Mouse (Mus musculus): ENCODE data around the gene Erich3. TPM values are rescaled to one million over a fixed set of nuclear protein-coding genes. Genes with fewer than 3 reads are reported as not detected.
"Not testable (repeated sequence)": the region's sequence is repeated elsewhere in the genome, so short reads cannot be mapped to it uniquely, and the experiment has no call there.

Erich3 gene
- not detected in 2 replicates for polyA plus RNA-seq (2016; fragmentation: Nextera tagmentation; extraction: Ambion mirVana)

GRCm38 (mm10) chr3:154663545-154663944 is at the start of gene Erich3:
Gene Erich3 (plus strand): TSS chr3:154663859.
- Histone ChIP-seq H3K9ac (no peak within 1 kb of the TSS), H3K4me2 (peak within 1 kb of the TSS; percentile 45), H3K4me3 (no peak within 1 kb of the TSS), H3K4me1 (no peaks in the 10 kb centered on the region), H3K9me3 (replicated peaks) (no peaks in the 10 kb centered on the region), H3K27me3 (replicated peaks) (peaks cover 38% of the 10 kb centered on the region), H3K36me3 (no peaks in the 10 kb centered on the region), H3K27ac (no peak within 1 kb of the TSS)
- WGBS (ENCODE audit: insufficient replicate concordance), result 34% methylated on average over 6 of the region's 7 CpGs
- no peak for ATAC-seq

GRCm38 (mm10) chr3:154614771-154615170 is 48.9 kb upstream of the Erich3 start:
- no peak for ATAC-seq
- WGBS (ENCODE audit: insufficient replicate concordance), result 86% methylated on average over 8 of the region's 8 CpGs
- H3K27ac ChIP-seq, result no peak overlapping the region

GRCm38 (mm10) chr3:154615304-154615703 is 48.4 kb upstream of the Erich3 start:
- H3K27me3 ChIP-seq (replicated peaks), result no peaks in the 10 kb centered on the region
- H3K4me3 ChIP-seq, result no peak overlapping the region
- H3K4me1 ChIP-seq, result no peaks in the 10 kb centered on the region
- H3K36me3 ChIP-seq, result peaks cover 40% of the 10 kb centered on the region
- WGBS (ENCODE audit: insufficient replicate concordance), result 80% methylated on average over 7 of the region's 7 CpGs
- no peak overlapping the region for H3K4me2 ChIP-seq
- no peak overlapping the region for H3K27ac ChIP-seq
- ATAC-seq, result no peak
- H3K9ac ChIP-seq, result no peak overlapping the region
- H3K9me3 ChIP-seq (replicated peaks), result no peaks in the 10 kb centered on the region

More at GRCm38 (mm10) chr3:154614771-154615170, 48.9 kb upstream of the Erich3 start:
- Histone ChIP-seq H3K36me3 (peaks cover 40% of the 10 kb centered on the region), H3K4me3 (no peak overlapping the region), H3K9me3 (replicated peaks) (no peaks in the 10 kb centered on the region), H3K4me1 (no peaks in the 10 kb centered on the region), H3K4me2 (no peak overlapping the region), H3K27me3 (replicated peaks) (no peaks in the 10 kb centered on the region), H3K9ac (no peak overlapping the region)

- Histone ChIP-seq H3K9ac (no peak overlapping the region), H3K4me2 (no peak overlapping the region), H3K27ac (no peak overlapping the region), H3K36me3 (peaks cover 39% of the 10 kb centered on the region), H3K27me3 (replicated peaks) (no peaks in the 10 kb centered on the region), H3K4me1 (no peaks in the 10 kb centered on the region), H3K9me3 (replicated peaks) (no peaks in the 10 kb centered on the region), H3K4me3 (no peak overlapping the region)
- WGBS (ENCODE audit: insufficient replicate concordance), result 81% methylated on average over 4 of the region's 4 CpGs
- 0 out of 2 replicates have a peak, but pooled peaks have one; percentile 22 for ATAC-seq
Measured at GRCm38 (mm10) chr3:154616106-154616505, 47.6 kb upstream of the Erich3 start.

- no peaks in the 10 kb centered on the region for H3K9me3 ChIP-seq (replicated peaks)
- 0 out of 2 replicates have a peak overlapping the region, but pooled peaks have one; percentile 11 for H3K27ac ChIP-seq
- peaks cover 10% of the 10 kb centered on the region for H3K4me1 ChIP-seq
- H3K36me3 ChIP-seq, result peaks cover 7% of the 10 kb centered on the region; the same call in 1 of the 2 replicates
- peak; percentile 92 for ATAC-seq
- H3K4me2 ChIP-seq, result no peak overlapping the region
- H3K27me3 ChIP-seq (replicated peaks), result no peaks in the 10 kb centered on the region
- H3K4me3 ChIP-seq, result no peak overlapping the region
- H3K9ac ChIP-seq, result no peak overlapping the region
Measured at GRCm38 (mm10) chr3:154628284-154628683, 35.4 kb upstream of the Erich3 start.

- not testable (repeated sequence) for H3K9ac ChIP-seq; ATAC-seq; H3K4me2 ChIP-seq; H3K27me3 ChIP-seq (replicated peaks); H3K9me3 ChIP-seq (replicated peaks); H3K4me3 ChIP-seq; H3K36me3 ChIP-seq; H3K27ac ChIP-seq
- WGBS (ENCODE audit: insufficient replicate concordance), result 67% methylated on average over 2 of the region's 2 CpGs
- peaks cover 10% of the 10 kb centered on the region for H3K4me1 ChIP-seq
Measured at GRCm38 (mm10) chr3:154631281-154631680, 32.4 kb upstream of the Erich3 start.

- ATAC-seq, result no peak
- Histone ChIP-seq H3K27me3 (replicated peaks) (no peaks in the 10 kb centered on the region), H3K9me3 (replicated peaks) (no peaks in the 10 kb centered on the region), H3K27ac (no peak overlapping the region), H3K4me3 (no peak overlapping the region), H3K9ac (no peak overlapping the region), H3K4me2 (no peak overlapping the region), H3K36me3 (no peaks in the 10 kb centered on the region), H3K4me1 (peaks cover 6% of the 10 kb centered on the region)
- WGBS (ENCODE audit: insufficient replicate concordance), result 75% methylated on average over 5 of the region's 5 CpGs
Measured at GRCm38 (mm10) chr3:154633091-154633490, 30.6 kb upstream of the Erich3 start.

GRCm38 (mm10) chr3:154646638-154647442 is 16.8 kb upstream of the Erich3 start:
- ATAC-seq, result no peak
- Histone ChIP-seq H3K9me3 (replicated peaks) (no peaks in the 10 kb centered on the region), H3K4me3 (no peak overlapping the region; the same call in 1 of the 2 replicates), H3K9ac (no peak overlapping the region), H3K4me2 (peak overlapping the region; percentile 29), H3K36me3 (no peaks in the 10 kb centered on the region), H3K27ac (no peak overlapping the region), H3K4me1 (no peaks in the 10 kb centered on the region), H3K27me3 (replicated peaks) (0 out of 2 replicates have a peak, but pooled peaks cover 6% of the 10 kb centered on the region)
- WGBS (ENCODE audit: insufficient replicate concordance), result 49% methylated on average over 29 of the region's 29 CpGs

- 49% methylated on average over 7 of the region's 7 CpGs for WGBS (ENCODE audit: insufficient replicate concordance)
- no peak overlapping the region for H3K27ac ChIP-seq
- H3K36me3 ChIP-seq, result no peaks in the 10 kb centered on the region
- peak overlapping the region; percentile 29; the same call in 1 of the 2 replicates for H3K4me2 ChIP-seq
- no peak for ATAC-seq
- H3K9me3 ChIP-seq (replicated peaks), result no peaks in the 10 kb centered on the region
- H3K27me3 ChIP-seq (replicated peaks), result peaks cover 6% of the 10 kb centered on the region; the same call in 1 of the 2 replicates
- no peak overlapping the region for H3K4me3 ChIP-seq
- H3K4me1 ChIP-seq, result no peaks in the 10 kb centered on the region
- H3K9ac ChIP-seq, result no peak overlapping the region
Measured at GRCm38 (mm10) chr3:154647443-154647780, 16.2 kb upstream of the Erich3 start.

- Histone ChIP-seq H3K9ac (no peak overlapping the region), H3K9me3 (replicated peaks) (no peaks in the 10 kb centered on the region), H3K4me2 (no peak overlapping the region), H3K27ac (no peak overlapping the region), H3K36me3 (no peaks in the 10 kb centered on the region), H3K27me3 (replicated peaks) (peaks cover 6% of the 10 kb centered on the region; the same call in 1 of the 2 replicates), H3K4me3 (no peak overlapping the region), H3K4me1 (no peaks in the 10 kb centered on the region)
- WGBS (ENCODE audit: insufficient replicate concordance), result 70% methylated on average over 20 of the region's 20 CpGs
- no peak for ATAC-seq
Measured at GRCm38 (mm10) chr3:154649411-154650285, 14.0 kb upstream of the Erich3 start.

GRCm38 (mm10) chr3:154651192-154651821 is 12.4 kb upstream of the Erich3 start:
- 67% methylated on average over 10 of the region's 10 CpGs for WGBS (ENCODE audit: insufficient replicate concordance)
- ATAC-seq, result no peak
- Histone ChIP-seq H3K36me3 (no peaks in the 10 kb centered on the region), H3K9ac (no peak overlapping the region), H3K27ac (no peak overlapping the region), H3K4me1 (no peaks in the 10 kb centered on the region), H3K4me2 (no peak overlapping the region), H3K27me3 (replicated peaks) (peaks cover 6% of the 10 kb centered on the region; the same call in 1 of the 2 replicates), H3K9me3 (replicated peaks) (no peaks in the 10 kb centered on the region), H3K4me3 (no peak overlapping the region)
